Mouse (Mus musculus) ES-E14 (cell line): Measurements from ENCODE around the gene Hvcn1.

ENCODE experiments used
- CHD2 ChIP-seq: IDR thresholded peaks from 2 replicates; pipeline ENCODE4 v1.6.1; 2014; ENCODE audit warnings: mild to moderate bottlenecking, low read depth, low read length, inconsistent platforms
- HCFC1 ChIP-seq: IDR thresholded peaks from 2 replicates; pipeline ENCODE4 v1.6.1; 2012; ENCODE audit warnings: low read length, inconsistent platforms, borderline replicate concordance; ENCODE audit not compliant: insufficient read depth
- MAFK ChIP-seq: IDR thresholded peaks from 2 replicates; pipeline ENCODE4 v1.6.1; 2014; ENCODE audit warnings: mild to moderate bottlenecking, low read depth, low read length, inconsistent platforms; ENCODE audit not compliant: insufficient read depth
- ZC3H11A ChIP-seq: IDR thresholded peaks from 2 replicates; pipeline ENCODE4 v1.6.1; 2012; ENCODE audit warnings: low read depth, mild to moderate bottlenecking, inconsistent platforms, low read length, borderline replicate concordance
- ZNF384 ChIP-seq: IDR thresholded peaks from 2 replicates; pipeline ENCODE4 v1.6.1; 2012; ENCODE audit warnings: low read depth, low read length, inconsistent platforms

GRCm38 (mm10) chr5:122210890-122211289 is 4.3 kb downstream of the Hvcn1 start:
- TF ChIP-seq MAFK, result no peak
- no peak for TF ChIP-seq CHD2
- TF ChIP-seq ZNF384, result no peak
- no peak for TF ChIP-seq HCFC1
- no peak for TF ChIP-seq ZC3H11A
